Mouse (Mus musculus) G1E (cell line): ENCODE results near the gene Pi4ka. TPM values are rescaled to one million over a fixed set of nuclear protein-coding genes. Genes with fewer than 3 reads are reported as not detected.

ENCODE experiments used
- ATAC-seq: 2 replicates; pipeline ENCODE4 v1.8.0; 2016; ENCODE audit warnings: mild to moderate bottlenecking; ENCODE audit not compliant: insufficient number of reproducible peaks, poor library complexity, low FRiP score, severe bottlenecking; ENCODE audit errors: extremely low read depth
- DNase-seq: peaks from one replicate; pipeline ENCODE4 v3.0.0; 2012; ENCODE audit warnings: low spot score
- H3K27me3 ChIP-seq: 2 replicates; pipeline ENCODE4 v1.6.1; 2012; ENCODE audit warnings: mild to moderate bottlenecking, low read length, inconsistent platforms; ENCODE audit not compliant: insufficient read depth
- H3K36me3 ChIP-seq: replicated peaks from 2 replicates; pipeline ENCODE3; 2012; ENCODE audit warnings: mild to moderate bottlenecking, inconsistent platforms
- H3K4me1 ChIP-seq: 2 replicates; pipeline ENCODE4 v1.6.1; 2012; ENCODE audit warnings: low read depth, low read length, inconsistent platforms, mixed read lengths; ENCODE audit not compliant: insufficient read depth
- H3K4me3 ChIP-seq: 2 replicates; pipeline ENCODE4 v1.5.1; 2012; ENCODE audit warnings: low read depth, mild to moderate bottlenecking, inconsistent platforms, low read length, moderate library complexity, mixed read lengths
- H3K9me3 ChIP-seq: replicated peaks from 2 replicates; pipeline ENCODE4 v1.6.1; 2012; ENCODE audit warnings: inconsistent platforms
- CTCF ChIP-seq: IDR thresholded peaks from 2 replicates; pipeline ENCODE4 v1.5.1; 2012; ENCODE audit warnings: low read depth, low read length, inconsistent platforms, mixed read lengths
- GATA1 ChIP-seq: IDR thresholded peaks from 2 replicates; pipeline ENCODE4 v1.6.1; 2012; ENCODE audit warnings: borderline replicate concordance, low read length, inconsistent platforms, mixed read lengths
- GATA2 ChIP-seq: IDR thresholded peaks from 2 replicates; pipeline ENCODE4 v1.6.1; 2012; ENCODE audit warnings: low read depth, low read length, inconsistent platforms, borderline replicate concordance
- POLR2AphosphoS5 ChIP-seq: IDR thresholded peaks from 2 replicates; pipeline ENCODE4 v1.6.1; 2012; ENCODE audit warnings: low read depth, low read length, inconsistent platforms; ENCODE audit not compliant: insufficient replicate concordance
- TAL1 ChIP-seq: conservative IDR thresholded peaks from 2 replicates; pipeline ENCODE4 v1.6.1; 2012; ENCODE audit warnings: low read depth, low read length, inconsistent platforms, mixed read lengths
- polyA plus RNA-seq: library from polyadenylated mRNA; stranded (reverse); fragments of >175 nt; gene quantifications from 2 replicates; pipeline ENCODE4 v1.2.3, GENCODE M21; 2012
- total RNA-seq, 2 experiments: library from RNA; stranded (forward) in 1 of 2; stranded (reverse) in 1 of 2; fragments of 200-1000 nt in 1 of 2; fragments of >200 nt in 1 of 2; fragmentation: Nextera tagmentation in 1 of 2; gene quantifications; 2 replicates each; pipeline ENCODE4 v1.2.3; 2014 to 2017

Pi4ka gene
- total and polyA plus RNA-seq, 3 experiments = 21.1 to 60.7 (median 59.6) TPM

DNA sequence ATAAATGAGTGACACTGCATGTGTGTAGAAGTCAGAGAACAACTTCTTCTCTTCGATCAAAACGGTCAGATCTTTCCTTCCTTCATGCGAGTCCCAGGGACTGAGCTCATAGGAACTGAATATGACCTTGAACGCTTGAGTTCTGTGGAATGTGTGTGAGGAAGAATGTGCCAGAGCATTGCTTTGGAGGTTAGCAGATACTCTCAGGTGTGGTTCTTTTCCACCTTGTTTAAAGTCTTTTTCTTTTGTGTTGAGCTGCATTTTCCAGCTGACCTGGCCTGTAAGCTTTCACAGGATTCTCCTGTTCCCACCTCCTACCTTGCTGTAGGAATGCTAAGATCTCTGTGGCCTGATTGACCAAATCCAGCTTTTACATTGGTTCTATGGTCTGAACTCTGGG, 23.8 kb downstream of the Pi4ka start:
- Histone ChIP-seq H3K4me3 (no peak overlapping the region), H3K9me3 (no peaks in the 10 kb centered on the region), H3K4me1 (no peaks in the 10 kb centered on the region), H3K27me3 (no peaks in the 10 kb centered on the region), H3K36me3 (peaks cover 55% of the 10 kb centered on the region)
- DNase-seq (no peak), ATAC-seq (no peak)
- TF ChIP-seq TAL1 (no peak), GATA1 (no peak), CTCF (no peak), POLR2AphosphoS5 (no peak), GATA2 (no peak)

DNA sequence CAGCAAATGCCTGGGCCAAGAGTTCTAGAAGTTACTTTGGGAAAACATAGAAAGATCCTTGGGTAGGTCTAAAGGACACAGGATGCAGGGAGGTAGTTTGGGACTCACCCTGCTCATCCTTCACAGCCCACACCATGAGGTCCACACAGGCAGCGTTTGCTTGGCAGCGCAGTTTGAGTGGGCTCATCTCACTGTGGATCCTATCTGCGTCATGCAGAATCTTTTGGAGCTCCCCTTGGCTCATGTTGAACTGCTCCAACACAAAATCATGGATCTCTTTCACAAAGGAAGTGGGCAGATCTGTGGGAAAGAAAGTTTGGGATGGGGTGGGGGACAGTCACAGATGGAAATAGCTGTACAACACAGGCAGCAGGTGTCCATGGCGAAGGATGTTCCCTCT, 47.3 kb downstream of the Pi4ka start:
- H3K4me3 ChIP-seq = no peak overlapping the region
- no peak for ATAC-seq
- no peaks in the 10 kb centered on the region for H3K9me3 ChIP-seq
- TF ChIP-seq TAL1 (no peak), GATA1 (no peak), GATA2 (no peak), POLR2AphosphoS5 (no peak), CTCF (no peak)
- peaks cover 66% of the 10 kb centered on the region for H3K36me3 ChIP-seq
- no peak for DNase-seq
- H3K4me1 ChIP-seq = no peaks in the 10 kb centered on the region
- no peaks in the 10 kb centered on the region for H3K27me3 ChIP-seq

DNA sequence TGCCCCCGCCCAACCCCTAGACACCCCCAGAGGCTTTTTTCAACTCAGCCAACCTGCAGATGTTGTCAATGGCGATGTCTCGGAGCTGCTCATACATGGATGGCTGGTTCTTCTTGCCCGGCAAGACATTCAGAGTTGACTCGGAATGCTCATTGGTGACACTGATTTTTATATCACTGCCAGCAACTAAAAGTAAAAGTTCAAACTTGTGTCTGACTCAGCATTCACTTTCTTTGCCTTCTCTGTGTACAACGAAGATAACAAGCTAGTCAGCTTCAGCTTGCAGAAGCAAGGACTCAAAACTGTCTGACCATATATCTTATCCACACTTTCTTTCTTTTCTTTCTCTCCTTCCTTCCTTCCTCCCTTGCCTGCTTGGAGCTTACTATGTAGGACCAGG, 50.1 kb downstream of the Pi4ka start:
- H3K4me3 ChIP-seq = no peak overlapping the region
- peaks cover 72% of the 10 kb centered on the region for H3K36me3 ChIP-seq
- no peak for DNase-seq
- no peak for TF ChIP-seq POLR2AphosphoS5
- no peak for TF ChIP-seq CTCF
- TF ChIP-seq GATA1 = no peak
- no peak for TF ChIP-seq TAL1
- no peak for TF ChIP-seq GATA2
- ATAC-seq = no peak
- no peaks in the 10 kb centered on the region for H3K27me3 ChIP-seq
- H3K4me1 ChIP-seq = no peaks in the 10 kb centered on the region
- H3K9me3 ChIP-seq = no peaks in the 10 kb centered on the region

DNA sequence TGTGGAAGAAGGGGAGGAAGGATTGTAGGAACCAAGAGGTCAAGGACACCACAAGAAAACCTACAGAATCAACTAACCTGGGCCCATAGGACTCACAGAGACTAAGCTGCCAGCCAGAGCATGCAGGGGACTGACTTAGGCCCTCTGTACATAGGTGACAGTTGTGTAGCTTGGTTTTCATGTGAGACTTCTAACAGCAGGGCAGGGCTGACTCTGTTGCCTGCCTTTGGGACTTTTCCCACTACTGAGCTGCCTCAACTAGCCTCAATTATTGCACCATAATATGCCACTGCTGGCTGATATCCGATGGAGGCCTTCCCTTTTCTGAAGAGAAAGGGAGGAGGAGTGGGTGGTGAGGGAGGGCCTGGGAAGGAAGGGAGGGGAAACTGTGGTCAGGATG, 59.3 kb downstream of the Pi4ka start:
- Histone ChIP-seq H3K9me3 (no peaks in the 10 kb centered on the region), H3K4me1 (peaks cover 6% of the 10 kb centered on the region), H3K4me3 (no peak overlapping the region), H3K36me3 (peaks cover 68% of the 10 kb centered on the region), H3K27me3 (no peaks in the 10 kb centered on the region)
- DNase-seq = no peak
- no peak for ATAC-seq
- TF ChIP-seq GATA2 (no peak), GATA1 (no peak), POLR2AphosphoS5 (no peak), CTCF (no peak), TAL1 (no peak)

DNA sequence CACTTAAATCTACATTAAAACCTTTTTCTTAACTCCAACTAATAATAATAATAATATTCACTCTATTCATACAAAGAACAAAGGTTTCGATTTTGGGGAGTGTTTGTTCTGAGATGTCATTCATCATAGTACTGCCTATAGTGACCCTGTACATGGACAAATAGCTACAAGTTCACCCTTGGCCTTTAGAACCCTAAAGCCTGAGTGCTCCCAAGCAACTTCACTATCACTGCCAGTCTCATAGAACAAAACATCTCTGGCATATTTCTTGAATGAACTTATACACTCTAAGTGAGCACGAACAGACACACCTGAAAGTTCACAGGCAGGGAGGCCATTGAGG, 60.3 kb downstream of the Pi4ka start:
- ATAC-seq = no peak
- no peaks in the 10 kb centered on the region for H3K27me3 ChIP-seq
- H3K9me3 ChIP-seq = no peaks in the 10 kb centered on the region
- H3K4me1 ChIP-seq = peaks cover 6% of the 10 kb centered on the region
- no peak overlapping the region for H3K4me3 ChIP-seq
- peaks cover 61% of the 10 kb centered on the region for H3K36me3 ChIP-seq
- no peak for DNase-seq
- TF ChIP-seq GATA2 = no peak
- no peak for TF ChIP-seq CTCF
- no peak for TF ChIP-seq GATA1

DNA sequence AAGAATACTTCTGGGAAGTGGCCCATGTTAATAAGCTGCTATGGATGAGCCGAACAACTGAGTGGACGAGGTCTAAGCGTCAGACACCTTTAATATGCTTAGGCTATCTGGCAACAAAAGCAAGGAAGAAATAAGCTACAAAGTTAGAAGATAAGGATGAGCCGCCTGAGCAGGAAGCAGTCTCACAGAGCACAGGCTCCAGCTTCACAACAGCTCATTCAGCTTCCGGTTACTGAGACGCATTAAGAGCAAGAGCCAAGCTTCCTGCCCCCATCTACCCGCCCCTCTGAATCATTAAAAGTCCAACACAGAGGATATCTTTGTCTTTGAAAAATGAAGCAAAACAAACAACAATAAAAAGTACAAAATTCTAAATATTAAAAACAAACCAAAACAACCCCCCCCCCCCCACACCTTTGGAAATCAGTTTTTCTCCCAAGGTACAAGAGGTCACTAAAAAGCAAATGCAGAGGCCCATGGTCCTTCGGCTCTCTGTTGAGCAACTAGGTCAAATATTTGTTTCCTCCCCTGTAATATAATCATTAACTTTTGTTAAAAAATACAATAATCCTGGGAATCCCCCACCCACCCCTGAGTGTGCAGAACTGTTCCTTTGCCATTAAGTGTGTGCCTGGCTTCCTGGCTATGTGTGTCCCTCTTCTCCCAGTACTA, 60.8 kb downstream of the Pi4ka start:
- TF ChIP-seq CTCF (no peak), GATA2 (no peak), POLR2AphosphoS5 (no peak), TAL1 (no peak), GATA1 (no peak)
- DNase-seq (no peak), ATAC-seq (no peak)
- H3K9me3 ChIP-seq = no peaks in the 10 kb centered on the region
- peaks cover 59% of the 10 kb centered on the region for H3K36me3 ChIP-seq
- H3K27me3 ChIP-seq = no peaks in the 10 kb centered on the region
- H3K4me3 ChIP-seq = no peak overlapping the region
- peaks cover 6% of the 10 kb centered on the region for H3K4me1 ChIP-seq

DNA sequence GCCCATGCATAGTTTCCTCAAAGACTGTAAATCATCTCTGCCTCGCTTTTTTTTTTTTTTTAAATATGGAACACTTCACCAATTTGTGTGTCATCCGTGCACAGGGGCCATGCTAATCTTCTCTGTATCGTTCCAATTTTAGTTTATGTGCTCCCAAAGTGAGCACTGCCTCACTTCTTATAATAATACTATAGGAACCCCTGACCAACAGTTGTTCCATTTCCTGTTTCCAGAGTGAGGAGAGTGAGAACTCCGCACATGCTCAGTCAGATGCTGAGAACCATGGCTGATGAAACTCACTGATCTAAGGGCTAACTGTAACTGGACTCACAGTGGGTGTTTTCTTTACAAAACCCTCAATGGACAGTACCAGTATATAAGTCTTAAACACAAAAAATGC, 64.3 kb downstream of the Pi4ka start:
- H3K27me3 ChIP-seq = no peaks in the 10 kb centered on the region
- H3K4me3 ChIP-seq = no peak overlapping the region
- DNase-seq = no peak
- ATAC-seq = no peak
- TF ChIP-seq GATA2 = no peak
- no peak for TF ChIP-seq TAL1
- no peak for TF ChIP-seq CTCF
- no peak for TF ChIP-seq POLR2AphosphoS5
- no peak for TF ChIP-seq GATA1
- peaks cover 6% of the 10 kb centered on the region for H3K4me1 ChIP-seq
- H3K36me3 ChIP-seq = peaks cover 51% of the 10 kb centered on the region
- no peaks in the 10 kb centered on the region for H3K9me3 ChIP-seq
